Mouse (Mus musculus) adrenal gland, postnatal 25 days (tissue): ENCODE measurements at regions not wholly inside any gene's neighbourhood (a gene's known extent, or its start where the extent isn't known, plus 50 kb on each side); places are given as distances from the start of the nearest gene placed in this dataset.
A peak's percentile ranks its signal among the peaks of the same experiment; 100 is the strongest.

Experiments used
- DNase-seq: peaks from one replicate; pipeline ENCODE4 v3.0.0; 2021; ENCODE audit warnings: mixed read lengths

DNA sequence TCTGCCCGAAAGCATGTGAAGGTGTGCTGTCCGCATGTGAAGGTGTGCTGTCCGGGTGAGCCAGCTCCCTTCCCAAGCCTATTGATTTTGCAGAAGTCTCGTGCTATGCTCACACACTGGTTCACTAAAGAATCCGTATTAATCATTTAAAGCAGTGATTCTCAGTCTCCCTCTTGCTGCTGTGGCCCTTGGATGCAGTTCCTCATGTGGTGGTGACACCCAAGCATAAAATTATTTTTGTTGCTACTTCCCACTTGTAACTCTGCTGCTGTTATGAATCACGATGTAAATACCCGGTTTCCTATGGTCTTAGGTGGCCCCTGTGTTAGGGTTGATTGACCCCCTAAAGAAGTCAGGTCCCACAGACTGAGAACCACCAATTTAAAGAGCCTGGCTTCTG is 55.7 kb upstream of the Emb start:
- no peak for DNase-seq

DNA sequence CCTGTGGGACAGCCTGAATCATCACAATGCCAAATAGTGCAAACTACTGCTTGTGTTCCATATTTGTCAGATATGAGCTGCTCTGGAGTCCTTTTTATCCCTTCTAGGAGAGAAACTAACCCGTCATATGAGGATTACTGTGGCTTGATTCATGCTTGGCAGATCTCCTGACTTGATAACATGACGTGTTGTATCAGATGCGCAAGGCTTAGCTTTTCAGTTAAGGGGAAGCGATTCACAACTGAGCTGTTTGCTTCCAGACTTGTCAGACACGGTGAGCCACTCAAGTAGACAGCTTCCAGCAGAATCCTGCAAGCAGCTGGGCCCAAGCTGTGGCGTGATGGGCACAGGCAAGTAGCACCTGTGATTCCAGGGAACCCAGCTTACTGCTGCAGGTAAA is 64.5 kb upstream of the Emb start:
- DNase-seq, result no peak

DNA sequence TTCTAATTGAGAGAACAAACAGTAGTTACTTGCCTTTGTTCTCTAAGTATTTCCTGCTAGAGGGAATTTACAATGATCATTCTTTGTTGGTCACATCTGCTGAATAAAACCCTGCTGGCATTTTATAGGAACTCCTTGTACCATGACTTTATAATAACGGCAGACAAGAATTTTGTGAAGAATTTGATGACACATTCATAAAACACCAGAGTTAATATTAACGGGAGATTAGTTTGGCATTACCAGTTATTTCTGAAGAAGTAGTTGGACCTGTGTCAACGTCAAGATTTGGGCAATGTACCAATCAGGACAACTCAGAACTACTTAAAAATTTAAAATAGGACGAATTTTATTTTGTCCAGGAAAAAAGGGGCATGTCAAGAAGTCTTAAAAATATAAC is 65.1 kb upstream of the Emb start:
- no peak for DNase-seq

GRCm38 (mm10) chr13:117134352-117134751 is 74.0 kb upstream of the Emb start:
- no peak for DNase-seq

DNA sequence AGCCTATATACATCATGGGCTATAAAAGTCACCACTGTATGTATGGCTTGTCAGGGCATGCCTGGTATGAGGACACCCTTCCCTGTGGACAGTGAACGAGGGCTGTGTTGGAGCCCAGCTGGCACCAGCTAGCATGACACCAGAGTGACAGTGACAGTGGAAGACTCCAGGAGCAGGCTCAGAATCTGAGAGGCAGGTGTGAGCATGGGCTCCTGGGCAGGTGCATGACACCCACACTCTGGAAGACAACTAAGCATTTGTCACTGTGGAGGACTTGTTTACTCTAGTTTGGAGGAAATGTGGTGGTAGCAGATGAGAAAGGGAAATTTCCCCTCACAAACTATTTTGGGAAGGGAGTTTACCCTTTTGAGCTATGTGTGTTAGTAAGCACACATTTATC is 76.2 kb upstream of the Emb start:
- no peak for DNase-seq

GRCm38 (mm10) chr13:117127813-117128549 is 80.4 kb upstream of the Emb start:
- DNase-seq, result no peak

- no peak for DNase-seq
Observed at GRCm38 (mm10) chr13:117127116-117127728, 81.1 kb upstream of the Emb start.

GRCm38 (mm10) chr13:117119636-117120035 is 88.7 kb upstream of the Emb start:
- no peak for DNase-seq

DNA sequence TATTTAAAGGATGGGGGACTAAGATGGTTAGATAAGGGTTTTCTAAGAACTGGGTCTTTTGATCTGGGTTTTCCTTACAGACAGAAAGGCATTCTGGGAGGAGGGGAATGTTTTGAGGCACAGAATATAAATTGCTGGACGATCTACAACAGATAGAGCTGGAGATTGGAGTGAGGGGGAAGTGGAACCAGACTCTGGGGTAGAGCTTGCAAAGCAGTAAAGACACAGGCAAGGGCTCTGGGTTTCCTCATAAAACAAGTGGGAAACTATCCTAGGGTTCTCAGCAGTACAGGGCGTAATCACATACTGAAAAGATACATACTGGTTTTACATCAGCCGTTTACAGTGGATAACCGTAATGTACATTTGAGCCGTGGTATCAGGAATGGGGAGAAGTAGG is 89.5 kb upstream of the Parp8 start:
- DNase-seq, result no peak

- no peak for DNase-seq
Observed at GRCm38 (mm10) chr13:117112424-117112823, 87.1 kb upstream of the Parp8 start.

GRCm38 (mm10) chr13:117105151-117105660 is 79.9 kb upstream of the Parp8 start:
- peak; percentile 27 for DNase-seq

- DNase-seq, result no peak
Observed at GRCm38 (mm10) chr13:117094773-117095172, 69.4 kb upstream of the Parp8 start.

DNA sequence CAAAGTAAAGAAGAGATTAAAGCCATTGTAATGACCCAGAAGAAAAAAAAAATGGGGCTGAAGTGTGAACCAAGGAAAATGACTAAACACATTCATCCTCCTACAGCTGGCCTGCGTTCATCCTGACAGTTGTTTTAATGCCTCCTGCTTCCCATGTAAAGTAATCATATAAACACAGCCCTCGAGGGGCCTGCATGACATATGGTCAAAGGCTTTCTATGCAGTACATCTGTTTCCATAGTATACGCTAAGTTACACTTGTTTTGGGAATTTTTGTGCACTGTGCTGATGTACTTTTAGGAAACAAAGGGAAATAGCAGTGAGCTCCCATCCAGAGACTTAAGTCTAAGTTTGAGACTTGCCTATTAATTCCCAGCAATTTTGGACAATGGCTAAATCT is 63.3 kb upstream of the Parp8 start:
- DNase-seq, result no peak

DNA sequence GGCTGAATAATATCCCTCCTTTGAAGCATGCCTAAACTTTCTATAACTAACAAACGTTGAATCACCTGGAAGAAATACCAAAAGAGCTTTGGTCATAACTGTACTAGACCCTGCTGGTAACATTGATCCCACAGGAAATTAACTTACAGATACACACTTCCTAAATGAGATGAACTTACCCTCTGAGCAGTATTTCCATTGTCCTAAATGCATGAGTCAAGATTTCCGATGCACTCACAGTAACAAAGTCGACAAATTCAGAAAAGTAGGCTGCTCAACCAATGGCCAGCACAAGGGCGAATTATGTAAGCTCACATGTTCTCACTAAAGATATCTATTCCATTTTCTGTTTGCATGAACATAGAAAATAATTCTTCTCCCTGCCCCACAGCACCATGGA is 57.4 kb upstream of the Parp8 start:
- no peak for DNase-seq

DNA sequence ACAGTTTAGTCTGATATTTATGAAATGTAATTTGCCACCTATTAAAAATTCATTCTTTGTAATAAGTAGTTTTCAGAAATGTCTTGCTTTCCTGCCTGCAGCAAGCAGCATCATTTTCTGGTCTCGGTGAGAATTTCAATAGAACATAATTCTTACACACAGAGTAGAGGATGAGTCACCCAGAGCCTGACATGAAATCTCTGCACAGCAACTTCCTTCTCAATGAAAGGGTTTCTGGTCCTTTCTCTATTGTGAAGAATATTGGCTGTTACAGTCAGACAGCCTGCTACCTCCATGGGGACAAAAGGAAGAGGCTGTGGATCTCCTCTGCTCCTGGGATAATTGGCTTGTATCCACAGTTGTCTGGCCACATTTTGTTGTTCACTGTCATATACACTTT is 54.0 kb upstream of the Parp8 start:
- DNase-seq, result no peak
